Mouse (Mus musculus): ENCODE data around the gene Hprt. TPM values are rescaled to one million over a fixed set of nuclear protein-coding genes. Genes with fewer than 3 reads are reported as not detected.
"Not testable (repeated sequence)": the region's sequence is repeated elsewhere in the genome, so short reads cannot be mapped to it uniquely, and the experiment has no call there.

The Hprt gene
- polyA plus RNA-seq, 1 experiment from 2014 or later, result 88.8 TPM

DNA sequence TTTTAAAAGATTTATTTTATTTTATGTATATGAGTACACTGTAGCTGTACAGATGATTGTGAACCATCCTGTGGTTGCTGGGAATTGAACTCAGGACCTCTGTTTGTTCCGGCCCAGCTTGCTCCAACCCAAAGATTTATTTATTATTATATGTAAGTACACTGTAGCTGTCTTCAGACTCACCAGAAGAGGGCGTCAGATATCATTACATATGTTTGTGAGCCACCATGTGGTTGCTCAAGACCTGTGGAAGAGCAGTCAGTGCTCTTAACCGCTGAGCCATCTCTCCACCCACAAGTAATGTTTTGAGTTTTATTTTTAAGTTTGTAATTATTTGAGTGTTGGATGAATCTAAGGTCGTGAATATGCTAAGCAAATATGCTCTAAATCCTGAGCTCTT lies 16.9 kb downstream of the Hprt start:
- not testable (repeated sequence) for H3K4me2 ChIP-seq; H3K9ac ChIP-seq; H3K4me1 ChIP-seq (replicated peaks); H3K27me3 ChIP-seq; ATAC-seq (ENCODE audit: low FRiP score); H3K27ac ChIP-seq; H3K36me3 ChIP-seq; H3K4me3 ChIP-seq; H3K9me3 ChIP-seq
- 75% methylated on average over 4 of the region's 4 CpGs for WGBS

DNA sequence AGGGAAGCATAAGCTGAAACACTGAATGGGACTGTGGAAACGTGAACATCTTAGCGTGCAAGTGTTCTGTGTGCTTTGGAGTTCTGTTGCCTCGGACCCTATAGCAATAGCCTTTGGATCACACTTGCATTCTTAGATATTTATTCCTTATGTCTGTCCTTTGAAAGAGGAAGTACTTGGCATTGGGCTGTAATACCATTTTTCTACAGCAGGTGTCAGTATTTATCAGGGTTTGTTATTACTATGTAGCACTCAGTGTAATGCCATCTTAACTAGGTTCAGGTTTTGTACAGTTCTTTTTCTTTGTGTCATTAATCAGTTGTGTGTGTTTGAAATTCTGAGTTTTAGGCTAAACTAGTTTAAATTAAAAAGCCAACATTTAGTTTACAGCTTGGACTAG lies 18.1 kb downstream of the Hprt start:
- no peaks in the 10 kb centered on the region for H3K9me3 ChIP-seq
- no peak overlapping the region for H3K27ac ChIP-seq
- WGBS, result 57% methylated on average over 3 of the region's 3 CpGs
- no peak overlapping the region for H3K9ac ChIP-seq
- H3K4me1 ChIP-seq (replicated peaks), result no peaks in the 10 kb centered on the region
- ATAC-seq (ENCODE audit: low FRiP score), result no peak
- peaks cover under 1% of the 10 kb centered on the region for H3K36me3 ChIP-seq
- H3K27me3 ChIP-seq, result no peaks in the 10 kb centered on the region
- no peak overlapping the region for H3K4me2 ChIP-seq
- H3K4me3 ChIP-seq, result no peak overlapping the region

DNA sequence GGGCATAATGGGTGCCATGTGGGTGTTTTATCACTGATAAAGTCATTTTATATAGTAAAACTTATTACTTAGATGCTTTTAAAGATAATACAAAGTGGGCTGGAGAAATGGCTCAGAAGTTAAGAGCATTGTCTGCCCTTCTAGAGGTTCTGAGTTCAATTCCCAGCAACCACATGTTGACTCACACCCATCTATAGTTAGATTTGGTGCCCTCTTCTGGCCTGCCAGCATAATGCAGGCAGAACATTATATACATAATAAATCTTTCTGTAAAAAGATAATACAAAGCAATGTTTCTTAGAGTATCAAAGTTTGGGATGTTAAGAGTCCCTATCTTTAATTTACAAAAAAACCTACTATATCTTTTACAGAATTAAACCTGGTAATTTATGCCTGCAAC lies 27.6 kb downstream of the Hprt start:
- H3K9ac ChIP-seq, result no peak overlapping the region
- H3K27ac ChIP-seq, result no peak overlapping the region
- H3K4me2 ChIP-seq, result no peak overlapping the region
- ATAC-seq (ENCODE audit: low FRiP score), result no peak
- H3K4me1 ChIP-seq (replicated peaks), result no peaks in the 10 kb centered on the region
- H3K27me3 ChIP-seq, result no peaks in the 10 kb centered on the region
- H3K36me3 ChIP-seq, result peaks cover 21% of the 10 kb centered on the region
- H3K4me3 ChIP-seq, result no peak overlapping the region
- no peaks in the 10 kb centered on the region for H3K9me3 ChIP-seq

DNA sequence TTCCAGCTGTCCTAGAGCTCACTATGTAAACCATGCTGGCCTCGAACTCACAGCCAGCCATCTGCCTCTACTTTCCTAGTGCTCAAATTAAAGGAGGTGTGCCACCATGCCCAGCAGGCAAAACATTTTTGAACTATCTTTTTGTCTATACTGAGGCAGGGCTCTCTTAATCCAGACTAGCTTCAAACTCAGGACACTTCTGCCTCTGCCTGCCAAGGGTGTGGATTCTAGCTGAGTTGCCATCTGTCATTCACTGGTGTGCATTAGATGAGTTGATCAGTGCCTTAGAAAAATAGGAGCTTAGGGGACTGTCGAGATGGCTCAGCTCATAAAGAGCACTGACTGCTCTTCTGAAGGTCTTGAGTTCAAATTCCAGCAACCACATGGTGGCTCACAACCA lies 35.1 kb downstream of the Hprt start:
- H3K4me2 ChIP-seq, result no peak overlapping the region
- no peak for ATAC-seq (ENCODE audit: low FRiP score)
- no peaks in the 10 kb centered on the region for H3K9me3 ChIP-seq
- no peak overlapping the region for H3K27ac ChIP-seq
- 93% methylated on average over 2 of the region's 2 CpGs for WGBS
- no peaks in the 10 kb centered on the region for H3K4me1 ChIP-seq (replicated peaks)
- no peaks in the 10 kb centered on the region for H3K27me3 ChIP-seq
- no peak overlapping the region for H3K9ac ChIP-seq
- no peak overlapping the region for H3K4me3 ChIP-seq
- no peaks in the 10 kb centered on the region for H3K36me3 ChIP-seq

DNA sequence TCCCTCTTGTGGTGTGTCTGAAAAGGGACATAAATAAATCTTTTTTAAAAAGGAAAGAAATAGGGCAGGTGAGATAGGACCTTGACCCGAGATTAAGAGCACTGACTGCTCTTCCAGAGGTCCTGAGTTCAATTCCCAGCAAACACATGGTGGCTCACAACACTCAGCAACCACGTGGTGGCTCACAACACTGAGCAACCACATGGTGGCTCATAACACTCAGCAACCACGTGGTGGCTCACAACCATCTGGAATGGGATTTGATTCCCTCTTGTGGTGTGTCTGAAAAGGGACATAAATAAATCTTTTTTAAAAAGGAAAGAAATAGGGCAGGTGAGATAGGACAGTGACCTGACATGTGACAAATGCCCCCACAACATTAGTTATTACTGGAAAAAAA lies 36.3 kb downstream of the Hprt start:
- not testable (repeated sequence) for H3K4me2 ChIP-seq; H3K4me3 ChIP-seq; H3K9ac ChIP-seq; H3K9me3 ChIP-seq; H3K27me3 ChIP-seq; H3K36me3 ChIP-seq; H3K27ac ChIP-seq; H3K4me1 ChIP-seq (replicated peaks); ATAC-seq (ENCODE audit: low FRiP score)
- 27% methylated on average over 3 of the region's 3 CpGs for WGBS

DNA sequence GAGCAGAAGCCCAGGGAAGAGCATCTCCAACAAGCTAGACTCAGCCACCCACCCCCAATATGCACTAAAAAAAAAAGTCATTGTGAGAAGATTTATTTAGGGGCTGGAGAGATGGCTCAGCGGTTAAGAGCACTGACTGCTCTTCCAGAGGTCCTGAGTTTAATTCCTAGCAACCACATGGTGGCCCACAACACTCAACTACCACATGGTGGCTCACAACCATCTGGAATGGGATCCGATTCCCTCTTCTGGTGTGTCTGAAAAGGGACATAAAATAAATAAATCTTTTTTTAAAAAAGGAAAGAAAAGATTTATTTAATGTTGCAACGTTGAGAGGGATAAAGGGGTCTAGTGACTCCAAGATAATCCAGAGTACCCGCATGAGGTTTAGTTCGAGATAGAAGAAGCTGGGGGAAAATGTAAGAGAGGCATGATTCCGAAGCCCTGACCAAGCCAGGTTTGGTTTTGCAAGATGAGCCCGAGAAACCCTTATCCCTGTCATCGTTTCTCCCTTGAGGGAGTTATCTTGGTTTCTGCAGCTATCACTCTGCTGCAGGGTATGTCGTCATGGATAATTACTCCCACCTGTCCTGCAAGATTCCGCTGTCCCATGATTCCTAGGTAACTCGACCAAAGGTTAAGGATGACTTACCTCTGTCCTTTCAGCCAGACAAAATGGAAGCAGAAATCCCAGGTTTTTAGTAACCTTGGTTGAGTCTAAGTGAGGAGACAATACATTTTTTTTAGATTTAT lies 37.7 kb downstream of the Hprt start:
- no peaks in the 10 kb centered on the region for H3K9me3 ChIP-seq
- no peak overlapping the region for H3K4me2 ChIP-seq
- 71% methylated on average over 11 of the region's 11 CpGs for WGBS
- no peaks in the 10 kb centered on the region for H3K36me3 ChIP-seq
- H3K27me3 ChIP-seq, result no peaks in the 10 kb centered on the region
- H3K9ac ChIP-seq, result no peak overlapping the region
- ATAC-seq (ENCODE audit: low FRiP score), result no peak
- no peak overlapping the region for H3K4me3 ChIP-seq
- no peaks in the 10 kb centered on the region for H3K4me1 ChIP-seq (replicated peaks)
- no peak overlapping the region for H3K27ac ChIP-seq

DNA sequence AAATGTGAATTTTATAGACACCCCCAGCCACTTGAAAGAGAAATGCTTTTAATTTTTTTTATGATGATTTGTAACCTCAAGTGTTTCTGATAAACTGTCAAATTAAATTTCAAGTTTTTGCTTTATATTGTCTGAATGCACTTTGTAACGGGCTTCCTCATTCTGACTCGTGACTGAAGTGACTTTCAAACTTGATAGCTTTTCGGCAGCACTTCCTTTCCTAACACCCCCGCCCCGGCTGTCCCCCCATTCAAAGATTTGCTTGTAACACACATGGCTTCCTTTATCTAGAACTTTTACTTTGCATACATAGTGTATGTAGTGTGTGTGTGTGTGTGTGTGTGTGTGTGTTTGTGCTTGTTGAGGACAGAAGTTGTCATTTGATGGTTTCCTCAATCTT lies 41.6 kb downstream of the Hprt start:
- ATAC-seq (ENCODE audit: low FRiP score), result no peak
- Histone ChIP-seq H3K9me3 (no peaks in the 10 kb centered on the region), H3K4me1 (replicated peaks) (no peaks in the 10 kb centered on the region), H3K36me3 (no peaks in the 10 kb centered on the region), H3K4me2 (no peak overlapping the region), H3K27me3 (no peaks in the 10 kb centered on the region), H3K27ac (no peak overlapping the region), H3K4me3 (no peak overlapping the region), H3K9ac (no peak overlapping the region)
- WGBS, result 79% methylated on average over 5 of the region's 5 CpGs

DNA sequence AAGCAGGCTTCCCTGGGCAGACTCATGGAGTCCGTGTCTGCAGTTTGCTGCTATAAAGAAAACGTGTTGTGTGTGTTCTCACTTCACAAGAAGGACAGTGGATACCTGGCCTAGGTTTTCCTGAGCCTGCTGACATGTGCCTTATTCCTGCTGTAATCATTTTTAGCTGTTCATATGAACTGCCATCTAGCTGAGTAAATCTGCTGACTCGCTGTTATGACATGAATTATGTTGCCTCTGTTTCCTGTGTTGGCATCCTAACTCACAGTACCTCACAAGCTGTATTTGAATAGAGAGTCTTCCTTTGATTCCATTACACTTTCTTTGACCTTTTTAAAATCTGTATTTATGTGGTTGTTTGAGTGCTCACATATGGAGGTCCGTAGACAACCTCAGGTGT lies 50.3 kb downstream of the Hprt start:
- H3K9ac ChIP-seq, result no peak overlapping the region
- no peak for ATAC-seq (ENCODE audit: low FRiP score)
- no peaks in the 10 kb centered on the region for H3K27me3 ChIP-seq
- WGBS, result 93% methylated on average over 4 of the region's 4 CpGs
- H3K36me3 ChIP-seq, result no peaks in the 10 kb centered on the region
- no peaks in the 10 kb centered on the region for H3K9me3 ChIP-seq
- H3K4me3 ChIP-seq, result no peak overlapping the region
- H3K27ac ChIP-seq, result no peak overlapping the region
- no peak overlapping the region for H3K4me2 ChIP-seq
- no peaks in the 10 kb centered on the region for H3K4me1 ChIP-seq (replicated peaks)

DNA sequence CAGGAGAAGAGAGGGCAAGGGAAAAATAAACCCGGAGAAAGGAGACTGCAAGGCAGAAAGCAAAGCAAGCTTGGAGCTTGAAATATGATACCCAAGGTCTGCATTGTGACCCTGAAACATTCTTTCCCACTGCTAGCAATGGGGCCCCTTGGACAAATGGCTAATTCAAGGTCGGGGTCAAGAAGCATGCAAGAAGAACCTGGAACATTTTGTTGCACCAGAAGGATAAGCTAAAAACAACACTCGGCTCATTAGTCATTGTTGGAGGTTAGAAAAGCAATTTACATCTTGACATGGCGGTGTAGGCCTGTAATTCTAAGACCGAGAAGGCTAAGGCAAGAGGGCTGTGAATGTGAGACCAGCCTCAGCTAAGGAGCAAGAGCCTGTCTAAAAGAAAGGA lies 51.7 kb downstream of the Hprt start:
- 44% methylated on average over 5 of the region's 5 CpGs for whole genome bisulfite sequencing
- Histone ChIP-seq H3K4me3 (no peak overlapping the region), H3K36me3 (no peaks in the 10 kb centered on the region), H3K27ac (no peak overlapping the region), H3K9me3 (no peaks in the 10 kb centered on the region), H3K4me1 (replicated peaks) (no peaks in the 10 kb centered on the region), H3K9ac (no peak overlapping the region), H3K4me2 (no peak overlapping the region), H3K27me3 (no peaks in the 10 kb centered on the region)
- ATAC-seq (ENCODE audit: low FRiP score), result no peak

DNA sequence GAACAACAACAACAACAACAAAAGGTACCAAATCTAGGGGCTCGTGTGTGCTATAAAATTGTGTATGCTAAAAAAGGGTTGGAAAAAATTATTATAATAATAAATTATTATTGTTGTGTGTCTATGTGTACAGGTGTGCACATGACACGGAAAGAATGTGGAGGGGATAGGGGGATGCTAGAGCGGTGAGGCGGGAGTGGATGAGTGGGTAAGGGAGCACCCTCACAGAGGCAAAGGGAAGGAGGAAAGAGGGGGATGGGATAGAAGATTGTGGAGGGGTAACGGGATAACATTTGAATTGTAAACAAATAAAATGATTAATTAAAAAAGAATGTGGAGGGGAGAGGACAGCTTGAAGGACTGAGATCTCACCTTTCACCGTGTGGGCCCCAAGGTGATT lies 52.2 kb downstream of the Hprt start:
- Histone ChIP-seq H3K9ac (no peak overlapping the region), H3K27me3 (no peaks in the 10 kb centered on the region), H3K27ac (no peak overlapping the region), H3K4me2 (no peak overlapping the region), H3K9me3 (no peaks in the 10 kb centered on the region), H3K4me3 (no peak overlapping the region), H3K36me3 (no peaks in the 10 kb centered on the region), H3K4me1 (replicated peaks) (no peaks in the 10 kb centered on the region)
- ATAC-seq (ENCODE audit: low FRiP score), result no peak
- WGBS, result 89% methylated on average over 6 of the region's 6 CpGs

DNA sequence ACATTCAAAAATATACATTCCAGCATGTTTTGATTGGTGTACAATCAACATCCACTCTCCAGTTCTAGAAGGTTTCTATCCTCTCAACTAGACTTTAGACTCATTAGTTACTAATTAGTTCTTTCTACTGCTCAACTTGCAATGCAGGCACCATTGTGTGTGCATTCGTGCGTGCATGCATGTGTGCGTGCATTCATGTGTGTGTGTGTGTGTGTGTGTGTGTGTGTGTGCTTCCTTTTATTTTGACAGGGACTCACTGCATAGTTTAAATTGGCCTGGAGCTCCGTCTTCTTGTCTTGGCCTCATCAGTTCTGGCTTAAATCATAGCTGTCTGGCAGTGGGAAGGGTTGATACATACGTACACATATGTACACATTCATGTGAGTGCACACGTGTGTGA lies 53.1 kb downstream of the Hprt start:
- Histone ChIP-seq H3K4me3 (no peak overlapping the region), H3K4me1 (replicated peaks) (no peaks in the 10 kb centered on the region), H3K36me3 (no peaks in the 10 kb centered on the region), H3K9me3 (no peaks in the 10 kb centered on the region), H3K27me3 (no peaks in the 10 kb centered on the region), H3K4me2 (no peak overlapping the region), H3K9ac (no peak overlapping the region), H3K27ac (no peak overlapping the region)
- 73% methylated on average over 6 of the region's 6 CpGs for WGBS
- no peak for ATAC-seq (ENCODE audit: low FRiP score)

DNA sequence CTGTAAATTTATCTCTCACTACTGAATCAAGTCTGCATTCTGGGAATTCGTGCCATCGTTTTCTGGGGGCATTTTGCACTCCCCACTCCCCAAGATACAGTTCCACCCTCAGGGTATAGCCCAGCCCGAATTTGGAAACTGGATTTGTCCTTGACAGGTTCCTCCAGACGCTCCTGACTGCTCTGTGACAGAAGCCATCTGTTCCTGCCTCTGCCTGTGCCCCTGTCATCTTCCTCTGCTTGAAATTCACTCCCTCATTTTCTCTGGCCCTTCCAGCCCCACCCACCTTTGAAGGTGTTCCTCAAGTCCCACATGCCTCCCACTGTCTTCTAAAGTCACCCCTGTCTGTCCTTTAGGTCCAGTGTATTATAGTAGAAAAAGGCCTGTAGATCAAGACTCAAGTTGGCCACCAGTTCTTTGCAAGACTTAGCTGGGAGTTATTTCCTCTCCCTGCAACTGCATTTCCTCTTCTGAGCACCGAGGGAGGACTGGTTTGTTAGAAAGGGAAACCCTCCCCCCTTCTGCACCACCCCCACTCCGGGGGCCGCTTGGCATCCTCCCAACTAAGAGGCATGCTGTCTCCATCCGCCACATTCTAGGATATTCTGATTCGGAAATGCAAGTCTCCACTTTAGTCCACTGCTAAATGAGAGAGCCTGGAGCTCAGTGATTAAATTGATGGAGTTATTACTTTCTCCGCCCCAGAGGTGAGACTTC lies 57.4 kb downstream of the Hprt start:
- H3K9ac ChIP-seq, result no peak overlapping the region
- H3K36me3 ChIP-seq, result no peaks in the 10 kb centered on the region
- H3K4me2 ChIP-seq, result no peak overlapping the region
- H3K4me3 ChIP-seq, result no peak overlapping the region
- H3K4me1 ChIP-seq (replicated peaks), result no peaks in the 10 kb centered on the region
- no peak for ATAC-seq (ENCODE audit: low FRiP score)
- H3K9me3 ChIP-seq, result no peaks in the 10 kb centered on the region
- H3K27me3 ChIP-seq, result no peaks in the 10 kb centered on the region
- H3K27ac ChIP-seq, result no peak overlapping the region
- 55% methylated on average over 10 of the region's 10 CpGs for WGBS

DNA sequence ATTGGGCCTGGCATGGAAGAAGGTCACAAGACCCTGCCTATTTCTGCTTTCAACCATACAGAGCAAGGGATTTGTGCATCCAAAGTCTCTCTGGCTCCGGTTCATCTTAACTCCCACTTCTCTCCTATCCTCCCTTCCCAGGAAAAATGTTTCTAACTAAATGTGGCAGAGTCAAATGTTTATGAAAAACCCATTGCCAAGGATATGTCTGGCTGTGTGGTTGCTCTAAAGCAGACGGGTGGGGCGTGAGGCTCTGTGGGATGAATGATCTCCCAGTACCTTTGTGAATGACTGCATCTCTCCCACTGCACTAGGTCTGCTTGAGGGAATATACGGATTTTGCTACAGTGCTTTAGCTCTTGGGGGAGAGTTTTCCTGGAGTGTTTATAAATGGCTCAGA lies 58.1 kb downstream of the Hprt start:
- H3K9me3 ChIP-seq, result no peaks in the 10 kb centered on the region
- H3K27me3 ChIP-seq, result no peaks in the 10 kb centered on the region
- H3K4me2 ChIP-seq, result no peak overlapping the region
- H3K36me3 ChIP-seq, result no peaks in the 10 kb centered on the region
- H3K4me3 ChIP-seq, result no peak overlapping the region
- 75% methylated on average over 4 of the region's 4 CpGs for WGBS
- H3K9ac ChIP-seq, result no peak overlapping the region
- H3K4me1 ChIP-seq (replicated peaks), result no peaks in the 10 kb centered on the region
- H3K27ac ChIP-seq, result no peak overlapping the region
- no peak for ATAC-seq (ENCODE audit: low FRiP score)
